Mouse (Mus musculus): ENCODE results near the gene Rab6b. TPM values are rescaled to one million over a fixed set of nuclear protein-coding genes. Genes with fewer than 3 reads are reported as not detected.

Gene Rab6b
- total and polyA plus RNA-seq, 2 experiments from 2014 or later: 133 to 145 TPM

- H3K9ac ChIP-seq: no peak overlapping the region
Measured at GRCm38 (mm10) chr9:103175692-103176091, 64.1 kb downstream of the Rab6b start.

GRCm38 (mm10) chr9:103180303-103180702, 68.7 kb downstream of the Rab6b start:
- H3K27me3 ChIP-seq (ENCODE audit: insufficient read depth, low read length): no peaks in the 10 kb centered on the region
- no peak overlapping the region for H3K4me3 ChIP-seq (ENCODE audit: low read depth, low read length)
- H3K4me2 ChIP-seq (ENCODE audit: low read depth): peak overlapping the region; percentile 40
- no peak overlapping the region for H3K9ac ChIP-seq
- DNase-seq (peak; percentile 50), ATAC-seq (peak; percentile 28)
- TF ChIP-seq CTCF (IDR thresholded peaks at IDR 0.05; ENCODE audit: low read depth): no peak
- H3K4me1 ChIP-seq (ENCODE audit: insufficient read depth): peaks cover 9% of the 10 kb centered on the region
- 0 out of 2 replicates have a peak overlapping the region, but pooled peaks have one; percentile 10 for H3K27ac ChIP-seq (ENCODE audit: low read depth, low read length)
- 27% methylated on average over 3 of the region's 3 CpGs for WGBS
- peaks cover 21% of the 10 kb centered on the region for H3K36me3 ChIP-seq (ENCODE audit: insufficient read depth)
- H3K9me3 ChIP-seq (ENCODE audit: low read length): no peaks in the 10 kb centered on the region

More at GRCm38 (mm10) chr9:103175692-103176091, 64.1 kb downstream of the Rab6b start:
- ATAC-seq: no peak
- no peak for DNase-seq
- Histone ChIP-seq H3K9me3 (ENCODE audit: low read length) (no peaks in the 10 kb centered on the region), H3K27me3 (ENCODE audit: insufficient read depth, low read length) (no peaks in the 10 kb centered on the region), H3K4me3 (ENCODE audit: low read depth, low read length) (no peak overlapping the region), H3K4me2 (ENCODE audit: low read depth) (no peak overlapping the region), H3K4me1 (ENCODE audit: insufficient read depth) (peaks cover 6% of the 10 kb centered on the region), H3K27ac (ENCODE audit: low read depth, low read length) (no peak overlapping the region), H3K36me3 (ENCODE audit: insufficient read depth) (peaks cover 19% of the 10 kb centered on the region)
- 0 out of 2 replicates have a peak, but pooled peaks have one; percentile 24 for TF ChIP-seq CTCF (IDR thresholded peaks at IDR 0.05; ENCODE audit: low read depth)
- 92% methylated on average over 7 of the region's 7 CpGs for WGBS

- 4% methylated on average over 20 of the region's 20 CpGs for WGBS
- DNase-seq: peak; percentile 64
- peaks cover 21% of the 10 kb centered on the region for H3K36me3 ChIP-seq (ENCODE audit: insufficient read depth)
- 0 out of 2 replicates have a peak overlapping the region, but pooled peaks have one; percentile 33 for H3K9ac ChIP-seq
- peak overlapping the region; percentile 17; the same call in 1 of the 2 replicates for H3K4me3 ChIP-seq (ENCODE audit: low read depth, low read length)
- peaks cover 9% of the 10 kb centered on the region for H3K4me1 ChIP-seq (ENCODE audit: insufficient read depth)
- no peak for TF ChIP-seq CTCF (IDR thresholded peaks at IDR 0.05; ENCODE audit: low read depth)
- H3K4me2 ChIP-seq (ENCODE audit: low read depth): peak overlapping the region; percentile 40
- H3K9me3 ChIP-seq (ENCODE audit: low read length): no peaks in the 10 kb centered on the region
- H3K27me3 ChIP-seq (ENCODE audit: insufficient read depth, low read length): no peaks in the 10 kb centered on the region
- H3K27ac ChIP-seq (ENCODE audit: low read depth, low read length): 0 out of 2 replicates have a peak overlapping the region, but pooled peaks have one; percentile 10
- peak; percentile 74 for ATAC-seq
Measured at GRCm38 (mm10) chr9:103180807-103181565, 69.4 kb downstream of the Rab6b start.

GRCm38 (mm10) chr9:103181886-103182285, 70.3 kb downstream of the Rab6b start:
- Histone ChIP-seq H3K9me3 (ENCODE audit: low read length) (no peaks in the 10 kb centered on the region), H3K36me3 (ENCODE audit: insufficient read depth) (peaks cover 21% of the 10 kb centered on the region), H3K27ac (ENCODE audit: low read depth, low read length) (no peak overlapping the region), H3K4me1 (ENCODE audit: insufficient read depth) (peaks cover 9% of the 10 kb centered on the region), H3K4me3 (ENCODE audit: low read depth, low read length) (no peak overlapping the region), H3K27me3 (ENCODE audit: insufficient read depth, low read length) (no peaks in the 10 kb centered on the region), H3K9ac (no peak overlapping the region), H3K4me2 (ENCODE audit: low read depth) (no peak overlapping the region)
- WGBS: 79% methylated on average over 8 of the region's 8 CpGs
- ATAC-seq (no peak; the same call in 1 of the 2 replicates), DNase-seq (no peak)
- no peak for TF ChIP-seq CTCF (IDR thresholded peaks at IDR 0.05; ENCODE audit: low read depth)

- Histone ChIP-seq H3K9ac (no peak overlapping the region), H3K36me3 (ENCODE audit: insufficient read depth) (peaks cover 31% of the 10 kb centered on the region), H3K4me2 (ENCODE audit: low read depth) (no peak overlapping the region), H3K27ac (ENCODE audit: low read depth, low read length) (no peak overlapping the region), H3K4me3 (ENCODE audit: low read depth, low read length) (no peak overlapping the region), H3K4me1 (ENCODE audit: insufficient read depth) (peaks cover 9% of the 10 kb centered on the region), H3K27me3 (ENCODE audit: insufficient read depth, low read length) (no peaks in the 10 kb centered on the region), H3K9me3 (ENCODE audit: low read length) (no peaks in the 10 kb centered on the region)
- no peak for DNase-seq
- TF ChIP-seq CTCF (IDR thresholded peaks at IDR 0.05; ENCODE audit: low read depth): no peak
- no peak for ATAC-seq
- 70% methylated on average over 4 of the region's 4 CpGs for WGBS
Measured at GRCm38 (mm10) chr9:103184855-103185254, 73.3 kb downstream of the Rab6b start.

GRCm38 (mm10) chr9:103185946-103186345, 74.4 kb downstream of the Rab6b start:
- Histone ChIP-seq H3K27me3 (ENCODE audit: insufficient read depth, low read length) (no peaks in the 10 kb centered on the region), H3K27ac (ENCODE audit: low read depth, low read length) (no peak overlapping the region), H3K9me3 (ENCODE audit: low read length) (no peaks in the 10 kb centered on the region), H3K4me3 (ENCODE audit: low read depth, low read length) (no peak overlapping the region), H3K36me3 (ENCODE audit: insufficient read depth) (peaks cover 42% of the 10 kb centered on the region), H3K4me1 (ENCODE audit: insufficient read depth) (0 out of 2 replicates have a peak, but pooled peaks cover under 1% of the 10 kb centered on the region), H3K4me2 (ENCODE audit: low read depth) (no peak overlapping the region), H3K9ac (no peak overlapping the region)
- DNase-seq (no peak), ATAC-seq (no peak)
- TF ChIP-seq CTCF (IDR thresholded peaks at IDR 0.05; ENCODE audit: low read depth): no peak
- 83% methylated on average over 8 of the region's 8 CpGs for WGBS

GRCm38 (mm10) chr9:103186747-103187146, 75.2 kb downstream of the Rab6b start:
- Histone ChIP-seq H3K36me3 (ENCODE audit: insufficient read depth) (peaks cover 49% of the 10 kb centered on the region), H3K9ac (no peak overlapping the region), H3K27ac (ENCODE audit: low read depth, low read length) (no peak overlapping the region), H3K4me1 (ENCODE audit: insufficient read depth) (no peaks in the 10 kb centered on the region), H3K4me2 (ENCODE audit: low read depth) (no peak overlapping the region), H3K9me3 (ENCODE audit: low read length) (no peaks in the 10 kb centered on the region), H3K27me3 (ENCODE audit: insufficient read depth, low read length) (no peaks in the 10 kb centered on the region), H3K4me3 (ENCODE audit: low read depth, low read length) (no peak overlapping the region)
- WGBS: 56% methylated on average over 9 of the region's 9 CpGs
- TF ChIP-seq CTCF (IDR thresholded peaks at IDR 0.05; ENCODE audit: low read depth): no peak
- no peak for DNase-seq
- ATAC-seq: no peak
